Mouse (Mus musculus) liver, embryonic 14.5 days (tissue): ENCODE measurements around the gene Slc30a9. TPM values are rescaled to one million over a fixed set of nuclear protein-coding genes. Genes with fewer than 3 reads are reported as not detected.

ENCODE experiments used
- ATAC-seq: fragments of 200-750 bp; cut with Nextera tagmentation; 2 replicates; pipeline ENCODE4 v1.8.0; 2017; ENCODE audit warnings: moderate number of reproducible peaks, mild to moderate bottlenecking, moderate library complexity; ENCODE audit not compliant: insufficient read depth
- DNase-seq, 3 experiments: peaks; one replicate each; pipeline ENCODE4 v3.0.0-alpha.2; 2012 to 2013; ENCODE audit warnings: low read depth in 3 of 3, low spot score in 3 of 3
- H3K27ac ChIP-seq: fragments of 300-500 bp; sonication (generic); 2 replicates; pipeline ENCODE4 v1.5.1; 2014; ENCODE audit warnings: moderate library complexity, mild to moderate bottlenecking, control low read depth, inconsistent platforms
- H3K27me3 ChIP-seq: fragments of 300-500 bp; sonication (generic); 2 replicates; pipeline ENCODE4 v1.6.1; 2014; ENCODE audit warnings: mild to moderate bottlenecking, low read length, moderate library complexity; ENCODE audit not compliant: control insufficient read depth, insufficient read depth
- H3K36me3 ChIP-seq: fragments of 300-500 bp; sonication (generic); replicated peaks from 2 replicates; pipeline ENCODE4 v1.6.1; 2014; ENCODE audit warnings: low read depth; ENCODE audit not compliant: control insufficient read depth, insufficient read depth
- H3K4me1 ChIP-seq, 2 experiments: fragments of 200-500 bp in 1 of 2; fragments of 300-500 bp in 1 of 2; sonication (generic) in 1 of 2; replicated peaks; 2 replicates each; pipeline ENCODE4 v1.6.1; 2012 to 2014; ENCODE audit warnings: antibody characterized with exemption in 1 of 2, inconsistent platforms in 1 of 2, low read length in 1 of 2; ENCODE audit not compliant: control insufficient read depth in 2 of 2, insufficient read depth in 2 of 2
- H3K4me2 ChIP-seq: fragments of 300-500 bp; sonication (generic); 2 replicates; pipeline ENCODE4 v1.6.1; 2014; ENCODE audit warnings: low read depth, mild to moderate bottlenecking, control low read depth, moderate library complexity
- H3K4me3 ChIP-seq, 2 experiments: fragments of 200-500 bp in 1 of 2; fragments of 300-500 bp in 1 of 2; sonication (generic) in 1 of 2; 2 replicates each; pipeline ENCODE4 v1.5.1; 2012 to 2014; ENCODE audit warnings: low read depth in 2 of 2, low read length in 2 of 2, mild to moderate bottlenecking in 2 of 2, control low read depth in 1 of 2, inconsistent platforms in 1 of 2, moderate library complexity in 1 of 2; ENCODE audit not compliant: insufficient read depth in 1 of 2
- H3K9ac ChIP-seq: fragments of 300-500 bp; sonication (generic); replicated peaks from 2 replicates; pipeline ENCODE4 v1.6.1; 2014; ENCODE audit warnings: mild to moderate bottlenecking, control low read depth, moderate library complexity
- H3K9me3 ChIP-seq: fragments of 300-500 bp; sonication (generic); 2 replicates; pipeline ENCODE4 v1.6.1; 2016; ENCODE audit warnings: low read length, mixed read lengths; ENCODE audit not compliant: control insufficient read depth
- CTCF ChIP-seq: IDR thresholded peaks from 2 replicates; pipeline ENCODE4 v1.5.1; 2016; ENCODE audit warnings: antibody characterized with exemption, low read depth, control low read depth
- EP300 ChIP-seq: IDR thresholded peaks from 2 replicates; pipeline ENCODE4 v1.6.1; 2016; ENCODE audit warnings: antibody characterized with exemption, low read depth
- WGBS: fragments of 180-500 bp; shearing (Covaris S2); extraction: QIAGEN DNeasy Blood & Tissue Kit; methylation state at CpG from one replicate; pipeline ENCODE4 v1.1.7; 2014; ENCODE audit not compliant: insufficient replicate concordance; 5-methylcytosine and 5-hydroxymethylcytosine counted together
- polyA plus RNA-seq, 2 experiments: library from polyadenylated mRNA; depleted of rRNA in 1 of 2; stranded (reverse) in 1 of 2; unstranded in 1 of 2; fragments of >200 nt; fragmentation: Nextera tagmentation in 1 of 2; extraction: Ambion mirVana in 1 of 2; gene quantifications; 2 replicates each; pipeline versions ENCODE4 v1.2.1 to v1.2.3; 2012 to 2014

The Slc30a9 gene
- polyA plus RNA-seq, 2 experiments, result 15.8 to 70.2 TPM

- peak overlapping the region; percentile 97 for H3K9ac ChIP-seq
- DNase-seq (peak; percentile 62 to 68 (median 63)), ATAC-seq (peak; percentile 11; the same call in 1 of the 2 replicates)
- peaks cover 12 to 23% of the 10 kb centered on the region in 2 experiments; a peak in 3 of 4 replicates for H3K4me1 ChIP-seq
- H3K27me3 ChIP-seq, result no peaks in the 10 kb centered on the region
- no peaks in the 10 kb centered on the region for H3K9me3 ChIP-seq
- peak overlapping the region; percentile 83 for H3K4me2 ChIP-seq
- peaks cover 11% of the 10 kb centered on the region for H3K36me3 ChIP-seq
- TF ChIP-seq CTCF (no peak), EP300 (peak; percentile 74)
- WGBS, result 7% methylated on average over 13 of the region's 13 CpGs
- peak overlapping the region; percentile 87 for H3K27ac ChIP-seq
- H3K4me3 ChIP-seq, result peak overlapping the region; percentile 87 to 99
Measured at GRCm38 (mm10) chr5:67307659-67308222, 986 bp downstream of the Slc30a9 start.

GRCm38 (mm10) chr5:67311811-67312521 lies 5.2 kb downstream of the Slc30a9 start:
- Histone ChIP-seq H3K9ac (no peak overlapping the region), H3K27ac (no peak overlapping the region), H3K36me3 (peaks cover 13% of the 10 kb centered on the region), H3K4me1 (peaks cover 9 to 19% of the 10 kb centered on the region in 2 experiments; a peak in 3 of 4 replicates), H3K4me3 (no peak overlapping the region), H3K4me2 (no peak overlapping the region), H3K9me3 (no peaks in the 10 kb centered on the region), H3K27me3 (no peaks in the 10 kb centered on the region)
- TF ChIP-seq EP300 (no peak), CTCF (no peak)
- WGBS, result 67% methylated on average over 3 of the region's 3 CpGs
- no peak for DNase-seq
- ATAC-seq, result no peak

GRCm38 (mm10) chr5:67312522-67312851 lies 5.7 kb downstream of the Slc30a9 start:
- TF ChIP-seq CTCF (no peak), EP300 (no peak)
- DNase-seq (no peak), ATAC-seq (no peak)
- no peaks in the 10 kb centered on the region for H3K9me3 ChIP-seq
- H3K27ac ChIP-seq, result no peak overlapping the region
- H3K36me3 ChIP-seq, result peaks cover 16% of the 10 kb centered on the region
- no peak overlapping the region for H3K9ac ChIP-seq
- H3K4me2 ChIP-seq, result no peak overlapping the region
- no peak overlapping the region for H3K4me3 ChIP-seq
- 77% methylated on average over 3 of the region's 3 CpGs for WGBS
- H3K27me3 ChIP-seq, result no peaks in the 10 kb centered on the region
- H3K4me1 ChIP-seq, result peaks cover 9 to 19% of the 10 kb centered on the region in 2 experiments; a peak in 3 of 4 replicates

- no peaks in the 10 kb centered on the region for H3K4me1 ChIP-seq
- no peak overlapping the region for H3K27ac ChIP-seq
- WGBS, result 82% methylated on average over 17 of the region's 17 CpGs
- H3K27me3 ChIP-seq, result no peaks in the 10 kb centered on the region
- no peak overlapping the region for H3K9ac ChIP-seq
- no peak for DNase-seq
- no peak overlapping the region for H3K4me2 ChIP-seq
- ATAC-seq, result no peak
- no peak for TF ChIP-seq EP300
- no peak for TF ChIP-seq CTCF
- H3K4me3 ChIP-seq, result no peak overlapping the region
- no peaks in the 10 kb centered on the region for H3K9me3 ChIP-seq
- H3K36me3 ChIP-seq, result peaks cover 18% of the 10 kb centered on the region
Measured at GRCm38 (mm10) chr5:67321656-67322268, 15.0 kb downstream of the Slc30a9 start.

- no peak for DNase-seq
- no peak overlapping the region for H3K4me2 ChIP-seq
- WGBS, result 60% methylated on average over 1 of the region's 1 CpGs
- no peaks in the 10 kb centered on the region for H3K27me3 ChIP-seq
- H3K9me3 ChIP-seq, result no peaks in the 10 kb centered on the region
- peaks cover 3% of the 10 kb centered on the region for H3K36me3 ChIP-seq
- H3K27ac ChIP-seq, result no peak overlapping the region
- TF ChIP-seq EP300 (no peak), CTCF (no peak)
- no peaks in the 10 kb centered on the region for H3K4me1 ChIP-seq
- no peak overlapping the region for H3K4me3 ChIP-seq
- ATAC-seq, result no peak
- no peak overlapping the region for H3K9ac ChIP-seq
Measured at GRCm38 (mm10) chr5:67324032-67324431, 17.3 kb downstream of the Slc30a9 start.
